Mouse (Mus musculus): ENCODE results near the gene Stpg3.

The Stpg3 gene

GRCm38 (mm10) chr2:25171101-25171768 is 43.2 kb downstream of the Stpg3 start:
- in situ Hi-C loops (cut with MboI; ENCODE audit: low pct_unique_long_range_greater_than_20kb in 1 of 2, low sequenced_read_pairs in 2 of 2, unreplicated experiment in 1 of 2): no loop called here

GRCm38 (mm10) chr2:25170326-25171100 is 43.9 kb downstream of the Stpg3 start:
- in situ Hi-C loops (cut with MboI; ENCODE audit: low pct_unique_long_range_greater_than_20kb in 1 of 2, low sequenced_read_pairs in 2 of 2, unreplicated experiment in 1 of 2): no loop called here

GRCm38 (mm10) chr2:25169778-25170177 is 44.7 kb downstream of the Stpg3 start:
- in situ Hi-C loops (cut with MboI; ENCODE audit: low pct_unique_long_range_greater_than_20kb in 1 of 2, low sequenced_read_pairs in 2 of 2, unreplicated experiment in 1 of 2): no loop called here

- in situ Hi-C loops (cut with MboI; ENCODE audit: low pct_unique_long_range_greater_than_20kb in 1 of 2, low sequenced_read_pairs in 2 of 2, unreplicated experiment in 1 of 2): no loop called here
Observed at GRCm38 (mm10) chr2:25168665-25168978, 45.8 kb downstream of the Stpg3 start.

GRCm38 (mm10) chr2:25167919-25168664 is 46.3 kb downstream of the Stpg3 start:
- in situ Hi-C loops (cut with MboI; ENCODE audit: low pct_unique_long_range_greater_than_20kb in 1 of 2, low sequenced_read_pairs in 2 of 2, unreplicated experiment in 1 of 2): no loop called here

GRCm38 (mm10) chr2:25167481-25167880 is 47.0 kb downstream of the Stpg3 start:
- in situ Hi-C loops (cut with MboI; ENCODE audit: low pct_unique_long_range_greater_than_20kb in 1 of 2, low sequenced_read_pairs in 2 of 2, unreplicated experiment in 1 of 2): no loop called here
